Comparison of ENCODE assay signal across 9 mouse cellular contexts in the genomic region with DNA sequence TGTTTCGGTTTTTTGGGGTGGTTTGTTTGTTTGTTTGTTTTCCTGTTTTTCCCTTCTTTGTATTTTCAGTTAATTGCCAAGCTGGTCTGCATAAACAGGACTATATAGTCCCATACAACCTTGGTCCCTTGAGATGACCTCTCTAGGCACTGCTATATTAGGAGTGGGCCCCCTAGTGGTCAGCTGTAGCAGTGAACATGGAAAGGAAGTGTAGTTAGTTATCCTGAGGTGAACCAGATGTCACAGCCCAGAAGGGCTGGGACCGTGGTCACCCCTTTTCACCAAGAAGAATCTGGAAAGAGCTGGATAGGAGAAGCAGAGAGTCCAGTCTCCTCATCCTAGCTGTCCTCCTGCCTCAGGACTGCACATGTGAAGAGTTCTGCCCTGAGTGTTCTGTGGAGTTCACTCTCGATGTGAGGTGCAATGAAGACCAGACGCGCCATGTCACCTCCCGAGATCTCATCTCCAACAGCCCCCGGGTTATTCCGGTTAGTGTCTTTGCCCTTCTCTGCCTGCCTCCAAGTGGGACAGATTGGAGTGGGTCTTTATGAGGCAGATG. TPM values are rescaled to one million over a fixed set of nuclear protein-coding genes. Genes with fewer than 3 reads are reported as not detected.
DNase-seq lines count a peak whose midpoint lies in the region; ATAC-seq and TF ChIP-seq lines count a peak whose summit lies in the region.
"Had no signal": no experiment of that assay in that cellular context is flagged by ENCODE, and none has a peak within 500 bp of the region (broad histone marks: within the 10 kb centered on the region; RNA-seq: fewer than 3 reads in every experiment).

No protein-coding gene starts in this region.

- H3K9me3 ChIP-seq in intestine, postnatal 0 days (ENCODE audit: control insufficient read depth), result no peaks in the 10 kb centered on the region
- H3K9me3 ChIP-seq: heart, embryonic 13.5 days had no signal

- H3K36me3 ChIP-seq in intestine, postnatal 0 days (ENCODE audit: control insufficient read depth, insufficient read depth), result peaks cover 49% of the 10 kb centered on the region
- H3K36me3 ChIP-seq in splenic B cell, adult 2 months (ENCODE audit: control insufficient read depth, insufficient read depth, low read length, poor library complexity, severe bottlenecking), result peaks cover 5% of the 10 kb centered on the region; the same call in 1 of the 2 replicates

- 0 out of 2 replicates have a peak, but pooled peaks cover 3% of the 10 kb centered on the region for H3K4me1 ChIP-seq in cerebellum, adult 2 months (ENCODE audit: control insufficient read depth, insufficient read depth, low read length)
- H3K4me1 ChIP-seq in intestine, postnatal 0 days (replicated peaks; ENCODE audit: control insufficient read depth, insufficient read depth, low read length), result no peaks in the 10 kb centered on the region

- no peak overlapping the region for H3K4me3 ChIP-seq in cerebellum, adult 2 months (replicated peaks; ENCODE audit: insufficient read depth, low read depth, low read length)
- no peak overlapping the region for H3K4me3 ChIP-seq in intestine, postnatal 0 days (ENCODE audit: low read depth, low read length)
- H3K4me3 ChIP-seq: heart, embryonic 13.5 days had no signal

- TF ChIP-seq CTCF in cerebellum, adult 2 months (IDR thresholded peaks at IDR 0.05; ENCODE audit: borderline replicate concordance, insufficient read depth, low read depth, low read length), result peak; percentile 55; the same call in 1 of the 2 replicates
- peak; percentile 91 for TF ChIP-seq CTCF in intestine, postnatal 0 days (IDR thresholded peaks at IDR 0.05; ENCODE audit: low read depth)

- WGBS in cerebellum, adult 2 months, result 73% methylated on average over 8 of the region's 8 CpGs
- WGBS in intestine, postnatal 0 days, result 74% methylated on average over 8 of the region's 8 CpGs

- no peaks in the 10 kb centered on the region for H3K27me3 ChIP-seq in cerebellum, adult 2 months (ENCODE audit: control insufficient read depth, insufficient read depth, low read length)
- H3K27me3 ChIP-seq in intestine, postnatal 0 days (replicated peaks; ENCODE audit: control insufficient read depth, insufficient read depth, low read length), result no peaks in the 10 kb centered on the region
- no peaks in the 10 kb centered on the region for H3K27me3 ChIP-seq in splenic B cell, adult 2 months (ENCODE audit: control insufficient read depth, insufficient read depth, low read length, poor library complexity, severe bottlenecking)
- H3K27me3 ChIP-seq: heart, embryonic 13.5 days had no signal

- H3K9ac ChIP-seq in intestine, postnatal 0 days (ENCODE audit: low read depth, low read length), result no peak overlapping the region
- H3K9ac ChIP-seq: heart, embryonic 13.5 days had no signal

- DNase-seq in cerebellum, adult 2 months, result peak; percentile 38 to 53
- no peak for DNase-seq in cerebellum, adult 9-11 months
- DNase-seq in right cerebral cortex, adult 2 months (ENCODE audit: low spot score in 2 of 2), result peak; percentile 62 to 67
- DNase-seq in right cerebral cortex, postnatal 36 days (ENCODE audit: low spot score in 2 of 2), result no peak
- peak; percentile 80 for DNase-seq in embryo, embryonic 10 days (ENCODE audit: low spot score)
- DNase-seq in lung, postnatal 14 days, result peak; percentile 80
- peak; percentile 81 for DNase-seq in splenic B cell, adult 2 months (ENCODE audit: low read depth, low spot score)

- H3K27ac ChIP-seq in cerebellum, adult 2 months (ENCODE audit: insufficient read depth, low read length), result no peak overlapping the region
- H3K27ac ChIP-seq in intestine, postnatal 0 days (ENCODE audit: low read depth, low read length), result no peak overlapping the region
- H3K27ac ChIP-seq: heart, embryonic 13.5 days had no signal

- no peak overlapping the region for H3K4me2 ChIP-seq in intestine, postnatal 0 days (replicated peaks; ENCODE audit: low read depth)
- H3K4me2 ChIP-seq: heart, embryonic 13.5 days had no signal

- 0 out of 2 replicates have a peak, but pooled peaks have one; percentile 46 for ATAC-seq in intestine, postnatal 0 days

- TF ChIP-seq POLR2A in cerebellum, adult 2 months (IDR thresholded peaks at IDR 0.05; ENCODE audit: borderline replicate concordance, insufficient read depth, low read length), result no peak

RNA-seq across cellular contexts. Expression of a gene that starts 4.2 kb away (rescaled TPM):
- 154 and 166 TPM in 2 replicates for polyA plus RNA-seq in cerebellum, adult 2 months (2012; rRNA removed)
- 70.4 and 75.1 TPM in 2 replicates for polyA plus RNA-seq in intestine, postnatal 0 days (2015; fragmentation: Nextera tagmentation; extraction: Ambion mirVana)

RNA-seq across cellular contexts. Expression of a gene that starts 14.7 kb away (rescaled TPM):
- polyA plus RNA-seq in cerebellum, adult 2 months (2012; rRNA removed), result 12.1 and 12.5 TPM in 2 replicates
- polyA plus RNA-seq in intestine, postnatal 0 days (2015; fragmentation: Nextera tagmentation; extraction: Ambion mirVana), result 51.0 and 52.1 TPM in 2 replicates

RNA-seq across cellular contexts. Expression of a gene that starts 23.3 kb away (rescaled TPM):
- 58.2 and 58.4 TPM in 2 replicates for polyA plus RNA-seq in cerebellum, adult 2 months (2012; rRNA removed)
- polyA plus RNA-seq in intestine, postnatal 0 days (2015; fragmentation: Nextera tagmentation; extraction: Ambion mirVana), result 88.1 and 95.1 TPM in 2 replicates

RNA-seq across cellular contexts. Expression of a gene that starts 23.3 kb away (rescaled TPM):
- polyA plus RNA-seq in cerebellum, adult 2 months (2012; rRNA removed), result 155 and 163 TPM in 2 replicates
- polyA plus RNA-seq in intestine, postnatal 0 days (2015; fragmentation: Nextera tagmentation; extraction: Ambion mirVana), result 79.4 and 80.7 TPM in 2 replicates

RNA-seq across cellular contexts. Expression of a gene that starts 51.2 kb away (rescaled TPM):
- 0.36 and 1.1 TPM in 2 replicates for polyA plus RNA-seq in cerebellum, adult 2 months (2012; rRNA removed)
- 1.2 and 1.3 TPM in 2 replicates for polyA plus RNA-seq in intestine, postnatal 0 days (2015; fragmentation: Nextera tagmentation; extraction: Ambion mirVana)

Comparison
In these comparisons a context has a peak if more than half of its experiments do, and no peak if none do; other contexts are left out.
1. DNase-seq: peak in cerebellum, adult 2 months (2 of 2), right cerebral cortex, adult 2 months (2 of 2), embryo, embryonic 10 days (single experiment), lung, postnatal 14 days (single experiment) and splenic B cell, adult 2 months (single experiment); none in cerebellum, adult 9-11 months (single experiment) and right cerebral cortex, postnatal 36 days (0 of 2).